Mouse (Mus musculus) adrenal gland, postnatal 10 days (tissue): ENCODE data around the gene Zfp326. TPM values are rescaled to one million over a fixed set of nuclear protein-coding genes. Genes with fewer than 3 reads are reported as not detected.

Source experiments
- total RNA-seq, 2 experiments: library from RNA; stranded (reverse); gene quantifications; 2 replicates each; pipeline ENCODE4 v1.2.3; 2021

Zfp326 gene
- total RNA-seq, 2 experiments from 2014 or later, result 25.3 to 29.7 TPM

Other genes starting within 250 kb of the Zfp326 start
- 10 to 100 TPM; 61.3 to 77.2 TPM for gene Lrrc8d, start 176.6 kb upstream of the Zfp326 start, total RNA-seq